Mouse (Mus musculus): Measurements from ENCODE around the gene Igsf11. TPM values are rescaled to one million over a fixed set of nuclear protein-coding genes. Genes with fewer than 3 reads are reported as not detected.
A peak's percentile ranks its signal among the peaks of the same experiment; 100 is the strongest.

Gene Igsf11
- polyA plus RNA-seq (2015; fragmentation: Nextera tagmentation; extraction: Ambion mirVana), result 3.2 and 4.3 TPM in 2 replicates

DNA sequence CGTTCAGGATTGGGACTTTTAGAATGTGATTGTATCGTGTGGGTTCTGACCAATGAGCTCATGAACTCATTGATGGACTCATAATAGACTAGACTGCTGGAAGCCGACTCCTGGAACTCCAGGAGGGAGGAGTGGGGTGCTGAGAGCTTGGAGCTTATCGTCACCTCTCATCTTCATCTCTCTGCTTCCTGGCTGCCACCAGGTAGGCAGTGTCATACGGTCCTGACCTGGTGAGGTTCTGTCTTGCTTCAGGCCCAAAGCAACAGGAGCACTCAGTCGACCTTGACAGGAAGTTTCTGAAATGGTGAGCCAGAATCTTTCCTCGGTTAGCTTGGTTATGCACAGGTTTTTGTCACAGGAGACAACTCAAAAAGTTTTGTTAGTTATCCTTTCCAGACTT is at the start of gene Igsf11:
Gene Igsf11, plus strand, starts transcription at position 301 of the 400 bp plus-strand sequence.
- Histone ChIP-seq H3K9ac (no peak within 1 kb of the TSS), H3K36me3 (no peaks in the 10 kb centered on the region), H3K4me2 (no peak within 1 kb of the TSS), H3K27ac (replicated peaks) (no peak within 1 kb of the TSS), H3K4me3 (no peak within 1 kb of the TSS), H3K27me3 (no peaks in the 10 kb centered on the region), H3K9me3 (no peaks in the 10 kb centered on the region), H3K4me1 (replicated peaks) (no peaks in the 10 kb centered on the region)
- ATAC-seq (ENCODE audit: low FRiP score, low read depth), result no peak
- 87% methylated on average over 7 of the region's 7 CpGs for WGBS

DNA sequence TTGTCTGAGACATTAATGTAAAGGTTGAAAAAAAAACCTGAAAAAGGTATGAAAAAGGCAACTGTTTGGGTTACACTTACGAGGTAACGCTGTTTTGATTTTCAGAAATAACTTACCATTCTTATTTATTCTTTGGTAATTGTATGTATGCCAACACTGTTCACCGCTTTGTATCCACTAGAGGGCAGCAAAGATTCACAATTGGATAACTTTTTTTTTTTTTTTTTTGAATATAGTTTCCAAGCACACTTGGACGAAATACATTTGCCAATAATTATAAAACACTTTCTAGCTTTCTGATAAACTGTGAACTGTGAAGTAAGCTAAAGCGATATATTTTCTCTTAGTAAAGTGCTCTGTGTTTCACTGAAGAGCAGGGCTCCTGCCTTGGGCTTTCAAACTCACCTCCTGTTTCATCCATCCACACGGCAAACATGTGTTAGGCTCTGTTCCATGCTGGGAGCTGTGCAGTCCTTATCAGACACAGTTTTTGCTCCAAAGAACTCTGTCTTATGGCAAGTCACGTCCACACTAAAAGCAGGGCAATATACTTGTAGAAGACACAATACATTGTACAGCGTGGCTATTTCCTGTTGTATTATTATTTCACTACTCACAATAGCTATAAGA is 34.2 kb upstream of the Igsf11 start:
- no peaks in the 10 kb centered on the region for H3K4me1 ChIP-seq (replicated peaks)
- no peaks in the 10 kb centered on the region; the same call in 1 of the 2 replicates for H3K27me3 ChIP-seq
- no peak overlapping the region for H3K4me2 ChIP-seq
- 29% methylated on average over 8 of the region's 8 CpGs for WGBS
- no peaks in the 10 kb centered on the region for H3K9me3 ChIP-seq
- no peak for ATAC-seq (ENCODE audit: low FRiP score, low read depth)
- no peaks in the 10 kb centered on the region for H3K36me3 ChIP-seq
- no peak overlapping the region for H3K27ac ChIP-seq (replicated peaks)
- H3K4me3 ChIP-seq, result no peak overlapping the region
- no peak overlapping the region for H3K9ac ChIP-seq

DNA sequence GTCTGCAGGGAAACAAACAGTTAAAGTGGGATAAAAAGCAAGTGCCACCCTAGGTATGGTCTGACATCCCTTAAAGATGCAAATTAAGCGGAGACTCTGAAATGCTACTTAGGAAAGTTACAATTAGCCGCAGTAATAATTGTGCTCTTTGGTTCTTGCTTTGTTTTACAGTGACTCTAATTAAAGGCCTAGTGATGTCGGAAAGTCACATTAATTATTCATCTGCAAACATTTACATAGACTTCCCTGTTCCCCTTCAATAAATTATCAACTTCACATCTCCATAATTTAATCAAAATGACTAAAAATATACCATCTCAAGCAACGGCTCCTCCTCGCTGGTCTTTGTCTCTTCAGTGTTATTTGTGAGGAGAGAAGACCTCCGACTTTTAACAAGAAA is 31.9 kb upstream of the Igsf11 start:
- 51% methylated on average over 6 of the region's 6 CpGs for WGBS

DNA sequence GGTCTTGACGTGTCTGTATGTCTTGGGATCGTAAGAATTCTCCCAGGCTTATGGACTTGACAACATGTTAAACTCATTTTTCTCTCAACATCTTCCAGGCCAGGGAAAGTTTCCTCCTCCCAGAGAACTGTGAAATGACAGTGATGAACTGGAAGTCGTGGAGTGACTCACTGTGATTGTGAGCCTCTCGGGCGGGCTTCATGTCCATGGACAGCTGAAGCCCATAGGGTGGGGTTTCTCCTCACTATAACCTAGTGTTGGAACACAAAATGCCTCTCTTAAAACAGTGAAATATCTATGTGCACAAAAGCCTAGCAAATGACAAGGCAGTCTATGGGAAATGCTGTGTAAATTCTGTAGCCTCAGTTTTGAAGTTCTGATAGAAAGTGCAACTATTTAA is 28.1 kb upstream of the Igsf11 start:
- Histone ChIP-seq H3K4me2 (no peak overlapping the region), H3K4me1 (replicated peaks) (no peaks in the 10 kb centered on the region), H3K9ac (no peak overlapping the region), H3K36me3 (no peaks in the 10 kb centered on the region), H3K27me3 (no peaks in the 10 kb centered on the region), H3K9me3 (no peaks in the 10 kb centered on the region), H3K27ac (replicated peaks) (no peak overlapping the region), H3K4me3 (no peak overlapping the region)
- 83% methylated on average over 5 of the region's 5 CpGs for WGBS
- no peak for ATAC-seq (ENCODE audit: low FRiP score, low read depth)

More for the DNA sequence above, 31.9 kb upstream of the Igsf11 start:
- Histone ChIP-seq H3K4me2 (no peak overlapping the region), H3K4me3 (no peak overlapping the region), H3K27me3 (no peaks in the 10 kb centered on the region; the same call in 1 of the 2 replicates), H3K36me3 (no peaks in the 10 kb centered on the region), H3K4me1 (replicated peaks) (no peaks in the 10 kb centered on the region), H3K9me3 (no peaks in the 10 kb centered on the region), H3K27ac (replicated peaks) (no peak overlapping the region), H3K9ac (no peak overlapping the region)
- no peak for ATAC-seq (ENCODE audit: low FRiP score, low read depth)

DNA sequence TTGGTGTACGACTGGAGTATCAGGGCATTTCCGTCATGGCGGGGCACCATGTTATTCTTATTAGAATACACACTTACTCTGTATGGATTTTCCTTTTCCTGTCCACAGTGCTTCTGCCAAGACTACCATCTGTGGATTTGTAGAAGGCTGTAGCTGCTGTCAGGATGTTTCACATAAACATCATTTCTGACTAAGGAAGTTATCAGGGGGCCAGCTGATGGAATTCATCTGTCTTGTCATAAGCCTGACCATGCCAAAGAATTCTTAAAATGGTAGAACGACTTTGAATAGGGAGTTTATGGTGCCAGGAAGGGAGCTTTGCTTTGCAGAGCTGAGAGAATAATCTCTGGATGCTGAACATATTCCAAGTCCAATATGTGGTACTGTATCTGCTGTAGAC is 19.2 kb upstream of the Igsf11 start:
- no peaks in the 10 kb centered on the region for H3K36me3 ChIP-seq
- H3K27me3 ChIP-seq, result no peaks in the 10 kb centered on the region
- H3K4me1 ChIP-seq (replicated peaks), result no peaks in the 10 kb centered on the region
- WGBS, result 87% methylated on average over 4 of the region's 4 CpGs
- no peak overlapping the region for H3K9ac ChIP-seq
- ATAC-seq (ENCODE audit: low FRiP score, low read depth), result no peak
- H3K27ac ChIP-seq (replicated peaks), result no peak overlapping the region
- no peak overlapping the region for H3K4me2 ChIP-seq
- H3K4me3 ChIP-seq, result no peak overlapping the region
- H3K9me3 ChIP-seq, result no peaks in the 10 kb centered on the region

DNA sequence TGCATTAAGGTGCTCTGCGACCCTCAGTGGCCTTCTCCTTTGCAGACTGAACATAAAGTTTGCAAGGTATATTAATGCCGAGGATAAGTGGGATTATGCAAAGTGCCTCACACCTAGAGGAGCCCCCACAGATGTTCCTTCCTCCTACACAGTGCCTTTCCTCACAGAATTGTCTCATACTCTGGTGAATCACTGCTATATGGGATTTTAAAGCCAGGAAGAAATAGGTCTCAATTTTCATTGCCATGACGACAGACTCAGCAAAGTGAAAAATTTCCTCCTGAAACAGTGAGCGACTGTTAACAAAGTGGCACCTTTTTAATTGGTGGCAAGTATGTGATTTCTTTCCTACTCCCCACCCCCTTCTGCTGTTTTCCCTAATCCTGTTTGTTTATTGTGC is 18.0 kb upstream of the Igsf11 start:
- ATAC-seq (ENCODE audit: low FRiP score, low read depth), result no peak
- no peak overlapping the region for H3K4me3 ChIP-seq
- H3K9ac ChIP-seq, result no peak overlapping the region
- H3K36me3 ChIP-seq, result no peaks in the 10 kb centered on the region
- WGBS, result 47% methylated on average over 4 of the region's 4 CpGs
- no peaks in the 10 kb centered on the region for H3K9me3 ChIP-seq
- H3K4me2 ChIP-seq, result no peak overlapping the region
- no peaks in the 10 kb centered on the region for H3K27me3 ChIP-seq
- no peak overlapping the region for H3K27ac ChIP-seq (replicated peaks)
- no peaks in the 10 kb centered on the region for H3K4me1 ChIP-seq (replicated peaks)

DNA sequence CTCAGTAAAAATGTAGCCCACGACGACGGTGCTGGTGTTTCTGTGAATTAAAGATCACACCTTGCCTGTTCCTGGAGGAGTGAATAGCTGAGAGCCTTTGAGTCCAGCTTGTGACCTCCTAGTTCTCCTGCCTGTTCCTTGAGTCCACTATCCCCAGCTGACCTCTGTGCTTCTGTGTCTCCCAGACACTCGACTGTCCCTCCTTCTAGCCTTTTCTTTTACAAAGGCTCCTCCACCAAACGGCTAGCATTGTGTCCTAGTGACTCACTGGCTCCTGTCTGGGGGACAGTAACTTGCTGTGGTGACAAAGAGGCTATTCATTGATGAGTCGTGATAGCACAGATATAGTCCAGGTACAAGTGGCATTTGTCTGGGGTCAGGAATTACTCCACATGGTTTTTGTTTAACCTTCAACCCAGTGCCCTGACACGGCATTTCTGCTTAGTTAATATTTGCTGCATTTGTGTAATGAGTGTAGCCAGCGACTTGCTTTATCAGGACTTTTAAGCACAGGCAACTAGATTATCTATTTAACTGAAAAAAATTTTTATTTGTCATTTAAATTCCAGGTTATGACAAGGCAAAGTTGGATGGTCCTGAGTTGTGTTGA is 6.5 kb downstream of the Igsf11 start:
- ATAC-seq (ENCODE audit: low FRiP score, low read depth), result no peak
- no peak overlapping the region for H3K9ac ChIP-seq
- WGBS, result 50% methylated on average over 8 of the region's 8 CpGs
- H3K4me3 ChIP-seq, result no peak overlapping the region
- no peaks in the 10 kb centered on the region for H3K36me3 ChIP-seq
- H3K27ac ChIP-seq (replicated peaks), result no peak overlapping the region
- H3K4me2 ChIP-seq, result no peak overlapping the region
- H3K27me3 ChIP-seq, result peaks cover 17% of the 10 kb centered on the region; the same call in 1 of the 2 replicates
- peaks cover 7% of the 10 kb centered on the region; the same call in 1 of the 2 replicates for H3K4me1 ChIP-seq (replicated peaks)
- no peaks in the 10 kb centered on the region for H3K9me3 ChIP-seq

DNA sequence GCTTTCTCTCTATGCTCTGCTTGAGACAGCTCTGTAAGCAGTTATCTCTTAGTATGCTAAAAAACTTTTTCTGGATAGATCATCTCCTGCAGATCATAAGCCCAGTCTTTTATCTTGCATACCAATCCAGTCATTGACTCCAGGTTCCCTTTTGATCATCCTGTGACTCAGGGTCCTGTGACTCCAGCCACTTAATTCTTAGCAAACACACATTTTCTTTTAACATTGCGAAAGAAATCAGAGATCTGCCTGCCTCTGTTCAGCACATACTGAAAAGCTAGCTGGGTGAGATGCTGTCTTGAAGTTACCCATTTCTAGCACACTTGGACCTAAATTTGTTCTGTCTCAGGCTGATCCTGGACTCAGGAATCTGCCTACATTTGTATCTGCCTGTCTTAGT is 7.6 kb downstream of the Igsf11 start:
- H3K9me3 ChIP-seq, result no peaks in the 10 kb centered on the region
- no peak overlapping the region for H3K4me2 ChIP-seq
- H3K4me3 ChIP-seq, result no peak overlapping the region
- WGBS, result 98% methylated on average over 1 of the region's 1 CpGs
- H3K27ac ChIP-seq (replicated peaks), result no peak overlapping the region
- H3K27me3 ChIP-seq, result peaks cover 18% of the 10 kb centered on the region
- H3K36me3 ChIP-seq, result no peaks in the 10 kb centered on the region
- H3K9ac ChIP-seq, result no peak overlapping the region
- H3K4me1 ChIP-seq (replicated peaks), result peaks cover 7% of the 10 kb centered on the region; the same call in 1 of the 2 replicates
- no peak for ATAC-seq (ENCODE audit: low FRiP score, low read depth)

DNA sequence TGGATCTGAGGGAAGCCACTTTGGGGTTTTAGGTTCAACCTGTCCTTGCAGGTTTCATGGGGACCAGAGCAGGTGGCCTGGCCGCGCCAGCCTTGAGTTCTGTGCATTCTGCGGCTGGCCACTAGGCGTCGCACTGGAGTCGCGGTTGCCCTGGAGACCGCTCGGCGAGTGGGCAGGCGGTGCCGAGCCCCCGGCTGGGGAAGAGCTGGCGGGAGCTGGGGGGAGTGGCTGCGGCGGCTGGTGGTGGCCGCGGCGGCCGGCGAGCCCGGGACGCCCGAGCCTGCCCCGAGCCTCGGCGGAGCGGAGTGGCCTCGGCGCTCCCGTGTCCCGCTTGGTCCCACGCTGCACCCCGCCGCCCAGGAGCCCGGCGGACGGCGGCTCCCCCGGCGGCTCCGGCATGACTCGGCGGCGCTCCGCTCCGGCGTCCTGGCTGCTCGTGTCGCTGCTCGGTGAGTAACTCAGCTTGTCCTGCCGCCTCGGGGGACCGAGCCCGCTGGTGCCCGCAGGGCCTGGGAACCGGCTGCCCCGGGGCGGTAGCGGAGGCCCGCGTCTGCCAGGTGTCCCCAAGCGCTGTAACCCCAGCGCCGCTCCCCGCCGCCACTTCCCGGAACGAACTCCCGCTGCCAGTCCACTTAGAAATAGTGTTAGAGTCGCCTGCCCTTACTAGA is 9.8 kb downstream of the Igsf11 start:
- H3K27me3 ChIP-seq, result peaks cover 22% of the 10 kb centered on the region
- no peaks in the 10 kb centered on the region for H3K9me3 ChIP-seq
- H3K4me1 ChIP-seq (replicated peaks), result peaks cover 16% of the 10 kb centered on the region; the same call in 1 of the 2 replicates
- H3K9ac ChIP-seq, result peak overlapping the region; percentile 76
- peak overlapping the region; percentile 97 for H3K4me2 ChIP-seq
- peak overlapping the region; percentile 78 for H3K27ac ChIP-seq (replicated peaks)
- WGBS, result under 1% methylated on average over 67 of the region's 71 CpGs
- peak overlapping the region; percentile 78 for H3K4me3 ChIP-seq
- H3K36me3 ChIP-seq, result no peaks in the 10 kb centered on the region
- peak; percentile 96 for ATAC-seq (ENCODE audit: low FRiP score, low read depth)

DNA sequence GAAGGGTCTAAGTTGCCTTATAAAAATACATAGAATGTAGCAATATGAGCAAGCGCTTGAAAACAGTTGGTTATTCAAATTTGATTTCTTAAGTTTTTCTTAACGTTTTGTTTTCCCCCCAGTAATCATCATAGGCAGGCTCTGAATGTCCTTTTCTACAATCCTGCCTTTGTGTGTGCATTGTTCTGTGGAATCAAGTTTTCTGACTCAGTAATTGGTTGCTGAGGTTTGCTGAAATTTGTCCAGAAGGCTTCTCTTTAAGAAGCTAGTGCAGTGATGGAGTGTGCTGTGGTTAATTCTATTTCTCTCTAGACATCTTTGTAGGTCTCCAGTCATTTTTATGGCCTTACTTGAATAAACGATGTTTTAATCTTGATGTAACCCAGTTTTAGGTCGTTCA is 10.5 kb downstream of the Igsf11 start:
- no peaks in the 10 kb centered on the region for H3K9me3 ChIP-seq
- ATAC-seq (ENCODE audit: low FRiP score, low read depth), result no peak
- peak overlapping the region; percentile 78 for H3K4me3 ChIP-seq
- peak overlapping the region; percentile 97 for H3K4me2 ChIP-seq
- no peaks in the 10 kb centered on the region for H3K36me3 ChIP-seq
- peaks cover 16% of the 10 kb centered on the region; the same call in 1 of the 2 replicates for H3K4me1 ChIP-seq (replicated peaks)
- 32% methylated on average over 4 of the region's 4 CpGs for WGBS
- H3K9ac ChIP-seq, result peak overlapping the region; percentile 76; the same call in 1 of the 2 replicates
- H3K27ac ChIP-seq (replicated peaks), result 0 out of 2 replicates have a peak overlapping the region, but pooled peaks have one; percentile 5
- H3K27me3 ChIP-seq, result peaks cover 24% of the 10 kb centered on the region

DNA sequence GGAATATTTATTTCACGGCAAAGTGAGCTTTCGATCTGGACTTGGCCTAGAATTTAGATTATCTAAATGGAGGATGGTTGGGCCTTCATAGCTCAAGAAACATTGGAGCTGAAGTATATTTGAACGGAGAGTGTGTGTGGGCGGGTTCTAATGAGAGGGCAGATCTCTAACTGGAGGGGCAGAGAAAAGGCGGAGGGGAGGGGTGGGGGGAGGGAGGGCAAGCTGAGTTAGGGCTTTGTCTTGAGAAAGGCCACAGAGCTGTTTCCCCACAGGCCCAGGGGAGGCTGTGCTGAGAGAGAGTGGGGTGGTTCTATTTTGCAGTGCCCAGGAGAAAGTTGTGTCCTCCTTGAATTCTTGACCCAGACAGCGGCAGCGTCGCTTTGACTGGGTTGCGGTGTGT is 11.7 kb downstream of the Igsf11 start:
- H3K9me3 ChIP-seq, result no peaks in the 10 kb centered on the region
- no peaks in the 10 kb centered on the region for H3K36me3 ChIP-seq
- peak overlapping the region; percentile 78; the same call in 1 of the 2 replicates for H3K4me3 ChIP-seq
- H3K4me1 ChIP-seq (replicated peaks), result peaks cover 22% of the 10 kb centered on the region
- H3K4me2 ChIP-seq, result peak overlapping the region; percentile 97
- H3K27me3 ChIP-seq, result peaks cover 24% of the 10 kb centered on the region
- 49% methylated on average over 9 of the region's 9 CpGs for WGBS
- no peak overlapping the region for H3K27ac ChIP-seq (replicated peaks)
- ATAC-seq (ENCODE audit: low FRiP score, low read depth), result no peak
- no peak overlapping the region for H3K9ac ChIP-seq

DNA sequence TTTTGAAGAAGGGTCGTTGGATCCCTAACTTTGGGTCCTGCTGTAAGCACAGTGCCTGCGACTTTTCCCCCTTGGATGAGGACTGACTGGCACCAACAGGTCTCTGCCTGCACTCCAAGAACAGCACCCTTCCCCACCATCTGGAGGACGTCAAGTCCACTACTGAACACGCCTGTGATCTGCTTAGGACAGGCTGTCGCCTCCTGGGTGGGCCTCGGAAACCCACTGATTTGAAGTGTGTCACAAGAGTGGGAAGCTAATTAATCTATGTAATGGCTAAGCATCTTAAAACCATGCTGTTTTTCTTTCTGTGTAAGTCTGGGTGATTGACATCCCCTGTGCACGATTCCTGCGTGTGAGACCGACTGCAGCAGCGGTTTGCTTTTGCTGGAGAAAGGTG is 13.4 kb downstream of the Igsf11 start:
- no peaks in the 10 kb centered on the region for H3K9me3 ChIP-seq
- whole genome bisulfite sequencing, result 56% methylated on average over 10 of the region's 10 CpGs
- H3K27me3 ChIP-seq, result peaks cover 16% of the 10 kb centered on the region
- no peak for ATAC-seq (ENCODE audit: low FRiP score, low read depth)
- no peak overlapping the region for H3K4me2 ChIP-seq
- H3K4me1 ChIP-seq (replicated peaks), result peaks cover 22% of the 10 kb centered on the region
- H3K9ac ChIP-seq, result no peak overlapping the region
- H3K4me3 ChIP-seq, result no peak overlapping the region
- H3K36me3 ChIP-seq, result no peaks in the 10 kb centered on the region
- H3K27ac ChIP-seq (replicated peaks), result no peak overlapping the region

Measured in hindbrain, embryonic 15.5 days (tissue).